Mouse (Mus musculus) lung, postnatal 0 days (tissue): ENCODE measurements around the gene Fgd1. TPM values are rescaled to one million over a fixed set of nuclear protein-coding genes. Genes with fewer than 3 reads are reported as not detected.

ENCODE experiments used
- ATAC-seq: fragments of 200-750 bp; cut with Nextera tagmentation; 2 replicates; pipeline ENCODE4 v1.8.0; 2017; ENCODE audit warnings: moderate library complexity
- DNase-seq: peaks from one replicate; pipeline ENCODE4 v3.0.0-alpha.2; 2016; ENCODE audit warnings: low spot score
- H3K27ac ChIP-seq: fragments of 300-500 bp; sonication (generic); 2 replicates; pipeline ENCODE4 v1.5.1; 2014; ENCODE audit warnings: antibody characterized with exemption, mild to moderate bottlenecking, low read length, mixed read lengths
- H3K27me3 ChIP-seq: fragments of 300-500 bp; sonication (generic); replicated peaks from 2 replicates; pipeline ENCODE4 v1.6.1; 2014; ENCODE audit warnings: low read length, mixed read lengths; ENCODE audit not compliant: insufficient read depth
- H3K36me3 ChIP-seq: fragments of 300-500 bp; sonication (generic); 2 replicates; pipeline ENCODE4 v1.6.1; 2014; ENCODE audit warnings: low read length, mixed read lengths; ENCODE audit not compliant: insufficient read depth
- H3K4me1 ChIP-seq: fragments of 300-500 bp; sonication (generic); 2 replicates; pipeline ENCODE4 v1.6.1; 2014; ENCODE audit warnings: antibody characterized with exemption, low read depth, low read length, mixed read lengths; ENCODE audit not compliant: insufficient read depth
- H3K4me2 ChIP-seq: fragments of 300-500 bp; sonication (generic); replicated peaks from 2 replicates; pipeline ENCODE4 v1.6.1; 2014; ENCODE audit warnings: low read depth, mild to moderate bottlenecking, low read length, moderate library complexity, mixed read lengths
- H3K4me3 ChIP-seq: fragments of 300-500 bp; sonication (generic); 2 replicates; pipeline ENCODE4 v1.5.1; 2014; ENCODE audit warnings: low read depth, low read length
- H3K9ac ChIP-seq: fragments of 300-500 bp; sonication (generic); replicated peaks from 2 replicates; pipeline ENCODE4 v1.6.1; 2014; ENCODE audit warnings: low read depth, mild to moderate bottlenecking
- H3K9me3 ChIP-seq: fragments of 300-500 bp; sonication (generic); 2 replicates; pipeline ENCODE4 v1.6.1; 2016; ENCODE audit warnings: low read length, mixed read lengths
- CTCF ChIP-seq: IDR thresholded peaks from 2 replicates; pipeline ENCODE4 v1.5.1; 2016; ENCODE audit warnings: antibody characterized with exemption, mild to moderate bottlenecking
- EP300 ChIP-seq: IDR thresholded peaks from 2 replicates; pipeline ENCODE4 v1.6.1; 2016; ENCODE audit warnings: antibody characterized with exemption, mild to moderate bottlenecking, control low read depth
- WGBS: fragments of 180-500 bp; shearing (Covaris S2); extraction: QIAGEN DNeasy Blood & Tissue Kit; methylation state at CpG from one replicate; pipeline ENCODE4 v1.1.7; 2014; 5-methylcytosine and 5-hydroxymethylcytosine counted together
- polyA plus RNA-seq: library from polyadenylated mRNA; unstranded; fragments of >200 nt; fragmentation: Nextera tagmentation; extraction: Ambion mirVana; gene quantifications from 2 replicates; pipeline ENCODE4 v1.2.1, GENCODE M21; 2015

The Fgd1 gene
- polyA plus RNA-seq, 1 experiment from 2014 or later = 3.7 TPM

GRCm38 (mm10) chrX:151076007-151076406 is 30.1 kb downstream of the Fgd1 start:
- DNase-seq (no peak), ATAC-seq (no peak)
- no peak for TF ChIP-seq EP300
- no peak for TF ChIP-seq CTCF
- H3K9me3 ChIP-seq = no peaks in the 10 kb centered on the region
- no peaks in the 10 kb centered on the region for H3K27me3 ChIP-seq
- no peak overlapping the region for H3K9ac ChIP-seq
- no peak overlapping the region for H3K4me3 ChIP-seq
- H3K27ac ChIP-seq = no peak overlapping the region
- no peak overlapping the region for H3K4me2 ChIP-seq
- no peaks in the 10 kb centered on the region for H3K4me1 ChIP-seq
- H3K36me3 ChIP-seq = no peaks in the 10 kb centered on the region
- WGBS = 89% methylated on average over 5 of the region's 5 CpGs

- 77% methylated on average over 4 of the region's 4 CpGs for WGBS
- DNase-seq = no peak
- TF ChIP-seq EP300 = no peak
- no peak for TF ChIP-seq CTCF
- Histone ChIP-seq H3K4me3 (no peak overlapping the region), H3K9me3 (no peaks in the 10 kb centered on the region), H3K4me1 (no peaks in the 10 kb centered on the region), H3K27me3 (no peaks in the 10 kb centered on the region), H3K4me2 (no peak overlapping the region), H3K9ac (no peak overlapping the region), H3K36me3 (no peaks in the 10 kb centered on the region), H3K27ac (no peak overlapping the region)
- ATAC-seq = no peak
Observed at GRCm38 (mm10) chrX:151076941-151077485, 31.1 kb downstream of the Fgd1 start.

- H3K9me3 ChIP-seq = no peaks in the 10 kb centered on the region
- no peaks in the 10 kb centered on the region for H3K4me1 ChIP-seq
- no peaks in the 10 kb centered on the region for H3K27me3 ChIP-seq
- no peak overlapping the region for H3K9ac ChIP-seq
- DNase-seq (no peak), ATAC-seq (no peak)
- no peaks in the 10 kb centered on the region for H3K36me3 ChIP-seq
- H3K4me3 ChIP-seq = no peak overlapping the region
- WGBS = 38% methylated on average over 2 of the region's 2 CpGs
- H3K4me2 ChIP-seq = no peak overlapping the region
- TF ChIP-seq EP300 (no peak), CTCF (no peak)
- no peak overlapping the region for H3K27ac ChIP-seq
Observed at GRCm38 (mm10) chrX:151085599-151085998, 39.6 kb downstream of the Fgd1 start.

- WGBS = 62% methylated on average over 1 of the region's 1 CpGs
- Histone ChIP-seq H3K4me3 (no peak overlapping the region), H3K27ac (no peak overlapping the region), H3K27me3 (no peaks in the 10 kb centered on the region), H3K4me2 (no peak overlapping the region), H3K4me1 (no peaks in the 10 kb centered on the region), H3K36me3 (no peaks in the 10 kb centered on the region), H3K9ac (no peak overlapping the region), H3K9me3 (no peaks in the 10 kb centered on the region)
- no peak for TF ChIP-seq CTCF
- TF ChIP-seq EP300 = no peak
- ATAC-seq (no peak), DNase-seq (no peak)
Observed at GRCm38 (mm10) chrX:151087418-151087817, 41.5 kb downstream of the Fgd1 start.

GRCm38 (mm10) chrX:151096171-151097058 is 50.5 kb downstream of the Fgd1 start, which contains the start of gene Tsr2:
Tsr2 (minus strand) TSS chrX:151096543.
- H3K27ac ChIP-seq = no peak within 1 kb of the TSS
- no peaks in the 10 kb centered on the region for H3K9me3 ChIP-seq
- DNase-seq = peak; percentile 81
- no peaks in the 10 kb centered on the region for H3K4me1 ChIP-seq
- H3K27me3 ChIP-seq = no peaks in the 10 kb centered on the region
- peak within 1 kb of the TSS; percentile 55 for H3K4me2 ChIP-seq
- no peaks in the 10 kb centered on the region for H3K36me3 ChIP-seq
- H3K9ac ChIP-seq = peak within 1 kb of the TSS; percentile 41
- peak; percentile 56 for TF ChIP-seq CTCF
- TF ChIP-seq EP300 = no peak
- 18% methylated on average over 35 of the region's 35 CpGs for WGBS
- ATAC-seq = peak; percentile 94
- H3K4me3 ChIP-seq = peak within 1 kb of the TSS; percentile 54

- no peaks in the 10 kb centered on the region for H3K4me1 ChIP-seq
- no peak for DNase-seq
- no peak overlapping the region for H3K4me2 ChIP-seq
- no peaks in the 10 kb centered on the region for H3K27me3 ChIP-seq
- TF ChIP-seq EP300 = no peak
- no peak for TF ChIP-seq CTCF
- H3K36me3 ChIP-seq = no peaks in the 10 kb centered on the region
- no peaks in the 10 kb centered on the region for H3K9me3 ChIP-seq
- H3K4me3 ChIP-seq = no peak overlapping the region
- no peak overlapping the region for H3K9ac ChIP-seq
- H3K27ac ChIP-seq = no peak overlapping the region
- 58% methylated on average over 7 of the region's 7 CpGs for WGBS
- ATAC-seq = no peak
Observed at GRCm38 (mm10) chrX:151107301-151108067, 61.5 kb downstream of the Fgd1 start.
